Comparison of ENCODE assay signal across 11 mouse cellular contexts in genomic region chr17:73142445-73142844, GRCm38 (mm10). TPM values are rescaled to one million over a fixed set of nuclear protein-coding genes. Genes with fewer than 3 reads are reported as not detected.
A peak's percentile ranks its signal among the peaks of the same experiment; 100 is the strongest.
DNase-seq lines count a peak whose midpoint lies in the region; ATAC-seq lines count a peak whose summit lies in the region.
"Had no signal": no experiment of that assay in that cellular context is flagged by ENCODE, and none has a peak within 500 bp of the region (broad histone marks: within the 10 kb centered on the region; RNA-seq: fewer than 3 reads in every experiment).

No protein-coding gene starts in this region.

- no peak overlapping the region for H3K9ac ChIP-seq in liver, embryonic 13.5 days

- peak overlapping the region; percentile 23; the same call in 1 of the 2 replicates for H3K4me2 ChIP-seq in liver, embryonic 13.5 days

- no peaks in the 10 kb centered on the region for H3K9me3 ChIP-seq in liver, embryonic 13.5 days (replicated peaks)

- no peaks in the 10 kb centered on the region for H3K36me3 ChIP-seq in liver, embryonic 13.5 days

- H3K4me3 ChIP-seq in liver, embryonic 13.5 days (replicated peaks), result no peak overlapping the region

- H3K4me1 ChIP-seq in liver, embryonic 13.5 days (replicated peaks), result peaks cover 29% of the 10 kb centered on the region

- peak; percentile 51 for DNase-seq in thymus, postnatal 0 days (ENCODE audit: low spot score)
- DNase-seq in thymus, postnatal 25 days, result no peak
- DNase-seq in liver, embryonic 13.5 days, result peak; percentile 27
- DNase-seq in yolk sac, embryonic 10.5 days (ENCODE audit: low spot score), result peak; percentile 73
- no peak for DNase-seq in Muller cell, postnatal 12 days (ENCODE audit: inconsistent ontology term)
- no peak for DNase-seq in lung, postnatal 10 days
- DNase-seq: adrenal gland, postnatal 14 days; cerebellum, adult 8-10 months had no signal

- WGBS in liver, embryonic 13.5 days (ENCODE audit: insufficient replicate concordance), result 3% methylated on average over 2 of the region's 2 CpGs

- peak overlapping the region; percentile 64 for H3K27ac ChIP-seq in liver, embryonic 13.5 days
- H3K27ac ChIP-seq: macrophage had no signal

- ATAC-seq in common myeloid progenitor, adult 5-6 weeks (replicated peaks; ENCODE audit: low read depth, poor library complexity, severe bottlenecking), result peak; percentile 80
- ATAC-seq in liver, embryonic 13.5 days (ENCODE audit: low read depth), result peak; percentile 86
- ATAC-seq in erythroid progenitor cell, adult 5-6 weeks (replicated peaks; ENCODE audit: low FRiP score, poor library complexity, severe bottlenecking), result no peak

- peaks cover 4% of the 10 kb centered on the region for H3K27me3 ChIP-seq in liver, embryonic 13.5 days

RNA-seq across cellular contexts. Expression of gene Lclat1, which starts 34.7 kb away (rescaled TPM):
- 4.5 and 5.4 TPM in 2 replicates for polyA plus RNA-seq in thymus, postnatal 0 days (2015; fragmentation: Nextera tagmentation; extraction: Ambion mirVana)
- total RNA-seq in common myeloid progenitor, adult 5-6 weeks (2017), result 5.7 and 11.1 TPM in 2 replicates
- 1.7 and 3.7 TPM in 2 replicates for polyA plus RNA-seq in liver, embryonic 13.5 days (2015; fragmentation: Nextera tagmentation; extraction: Ambion mirVana)
- total RNA-seq in erythroid progenitor cell, adult 5-6 weeks (2015; ENCODE audit: low replicate concordance), result 1.4 and 4.2 TPM in 2 replicates
- 2.3 and 4.2 TPM in 2 replicates for total RNA-seq in erythroid progenitor cell, adult 5-6 weeks (2017; ENCODE audit: low replicate concordance)

Comparison
In these comparisons a context has a peak if more than half of its experiments do, and no peak if none do; other contexts are left out.
1. DNase-seq: peak in thymus, postnatal 0 days (single experiment), liver, embryonic 13.5 days (single experiment) and yolk sac, embryonic 10.5 days (single experiment); none in thymus, postnatal 25 days (single experiment), Muller cell, postnatal 12 days (single experiment) and lung, postnatal 10 days (single experiment).